Mouse (Mus musculus) spleen, adult 2 months (tissue): Measurements from ENCODE around the gene Tapbpl.

Source experiments
- CTCF ChIP-seq: fragments of 200-500 bp; IDR thresholded peaks from 2 replicates; pipeline ENCODE4 v1.5.1; 2011; ENCODE audit warnings: mild to moderate bottlenecking, inconsistent platforms; ENCODE audit not compliant: insufficient read depth, insufficient read length, insufficient replicate concordance; ENCODE audit errors: extremely low read depth
- POLR2A ChIP-seq: fragments of 200-500 bp; IDR thresholded peaks from 2 replicates; pipeline ENCODE4 v1.6.1; 2011; ENCODE audit warnings: low read depth, low read length, inconsistent platforms

- TF ChIP-seq POLR2A (no peak), CTCF (no peak)
Measured at GRCm38 (mm10) chr6:125179601-125180000, 52.1 kb downstream of the Tapbpl start.
